ENCODE assay signal across 10 mouse cellular contexts in genomic region chr19:53741902-53742301, GRCm38 (mm10).
DNase-seq lines count a peak whose midpoint lies in the region; ATAC-seq and TF ChIP-seq lines count a peak whose summit lies in the region.
"Had no signal": no experiment of that assay in that cellular context is flagged by ENCODE, and none has a peak within 500 bp of the region (broad histone marks: within the 10 kb centered on the region; RNA-seq: fewer than 3 reads in every experiment).

No protein-coding gene starts in this region.

- in situ Hi-C loops in Patski (cut with MboI; ENCODE audit: low pct_unique_long_range_greater_than_20kb), result no loop called here

- no peaks in the 10 kb centered on the region for H3K9me3 ChIP-seq in forebrain, embryonic 14.5 days (replicated peaks; ENCODE audit: control insufficient read depth, low read length)
- H3K9me3 ChIP-seq in forebrain, embryonic 12.5 days, result no peaks in the 10 kb centered on the region
- no peaks in the 10 kb centered on the region for H3K9me3 ChIP-seq in liver, embryonic 14.5 days (ENCODE audit: control insufficient read depth, low read length)

- no peak for ATAC-seq in forebrain, embryonic 14.5 days
- ATAC-seq in forebrain, embryonic 12.5 days (ENCODE audit: low FRiP score), result no peak
- no peak for ATAC-seq in liver, embryonic 14.5 days (ENCODE audit: insufficient read depth)
- no peak for ATAC-seq in Patski

- DNase-seq in forebrain, embryonic 14.5 days (ENCODE audit: low spot score), result peak; percentile 75
- peak in 1 of 3 experiments; percentile 22 for DNase-seq in liver, embryonic 14.5 days (ENCODE audit: low read depth in 3 of 3, low spot score in 3 of 3)
- DNase-seq in liver, result no peak
- no peak for DNase-seq in Patski (ENCODE audit: low read depth, low spot score)
- peak; percentile 58 for DNase-seq in induced T-regulatory cell, adult 2 months (ENCODE audit: low read depth)
- no peak for DNase-seq in testis, postnatal 10 days (ENCODE audit: low spot score)
- DNase-seq in testis, postnatal 14 days (ENCODE audit: low spot score), result no peak
- DNase-seq: cerebellum, adult 11-12 months; gastrocnemius, postnatal 36 days had no signal

- CTCF ChIA-PET in Patski (lab: Charles Lee), result interaction anchor here (0.8 to 1.3 kb wide), 6 partner anchors 10 to 93 kb away, joined by 3 to 11 read pairs (median 3); no protein-coding TSS in a partner anchor

- no peak overlapping the region for H3K4me2 ChIP-seq in forebrain, embryonic 14.5 days (ENCODE audit: low read length)
- no peak overlapping the region for H3K4me2 ChIP-seq in forebrain, embryonic 12.5 days
- no peak overlapping the region for H3K4me2 ChIP-seq in liver, embryonic 14.5 days (ENCODE audit: low read depth)

- H3K27ac ChIP-seq in forebrain, embryonic 14.5 days (ENCODE audit: low read depth, low read length), result no peak overlapping the region
- no peak overlapping the region for H3K27ac ChIP-seq in forebrain, embryonic 12.5 days
- no peak overlapping the region for H3K27ac ChIP-seq in liver, embryonic 14.5 days

- H3K4me1 ChIP-seq in forebrain, embryonic 14.5 days (ENCODE audit: control insufficient read depth, insufficient read depth, low read length), result no peaks in the 10 kb centered on the region
- H3K4me1 ChIP-seq in forebrain, embryonic 12.5 days, result no peaks in the 10 kb centered on the region
- H3K4me1 ChIP-seq in liver, embryonic 14.5 days (replicated peaks; ENCODE audit: control insufficient read depth in 2 of 2, insufficient read depth in 2 of 2, low read length in 1 of 2), result no peaks in the 10 kb centered on the region

- peak; percentile 49 for TF ChIP-seq CTCF in liver, embryonic 14.5 days (IDR thresholded peaks at IDR 0.05; ENCODE audit: low read depth)
- peak; percentile 55 for TF ChIP-seq CTCF in Patski (IDR thresholded peaks at IDR 0.05)

- no peaks in the 10 kb centered on the region for H3K36me3 ChIP-seq in forebrain, embryonic 14.5 days (ENCODE audit: control insufficient read depth, insufficient read depth, low read length)
- H3K36me3 ChIP-seq in forebrain, embryonic 12.5 days (replicated peaks), result no peaks in the 10 kb centered on the region
- no peaks in the 10 kb centered on the region for H3K36me3 ChIP-seq in liver, embryonic 14.5 days (replicated peaks; ENCODE audit: control insufficient read depth, insufficient read depth, low read depth)

- no peaks in the 10 kb centered on the region for H3K27me3 ChIP-seq in forebrain, embryonic 14.5 days (replicated peaks; ENCODE audit: control insufficient read depth, insufficient read depth, low read length)
- H3K27me3 ChIP-seq in forebrain, embryonic 12.5 days, result no peaks in the 10 kb centered on the region
- H3K27me3 ChIP-seq in liver, embryonic 14.5 days (ENCODE audit: control insufficient read depth, insufficient read depth, low read length), result no peaks in the 10 kb centered on the region
- no peaks in the 10 kb centered on the region for H3K27me3 ChIP-seq in Patski

- no peak overlapping the region for H3K4me3 ChIP-seq in forebrain, embryonic 14.5 days (ENCODE audit: low read depth, low read length)
- H3K4me3 ChIP-seq in forebrain, embryonic 12.5 days (replicated peaks), result no peak overlapping the region
- no peak overlapping the region for H3K4me3 ChIP-seq in liver, embryonic 14.5 days (ENCODE audit: insufficient read depth in 1 of 2, low read depth in 2 of 2, low read length in 2 of 2)

- TF ChIP-seq EP300 in liver, embryonic 14.5 days (IDR thresholded peaks at IDR 0.05; ENCODE audit: low read depth), result no peak

- no peak overlapping the region for H3K9ac ChIP-seq in forebrain, embryonic 14.5 days (ENCODE audit: low read length)
- no peak overlapping the region for H3K9ac ChIP-seq in forebrain, embryonic 12.5 days
- H3K9ac ChIP-seq in liver, embryonic 14.5 days (replicated peaks), result no peak overlapping the region

- POLR2A ChIA-PET in Patski (lab: Charles Lee), result no interaction called here

- WGBS in forebrain, embryonic 14.5 days, result 63% methylated on average over 3 of the region's 3 CpGs
- WGBS in forebrain, embryonic 12.5 days, result 67% methylated on average over 3 of the region's 3 CpGs
- WGBS in liver, embryonic 14.5 days (ENCODE audit: insufficient replicate concordance), result 54% methylated on average over 3 of the region's 3 CpGs

Comparison
In these comparisons a context has a peak if more than half of its experiments do, and no peak if none do; other contexts are left out.
1. DNase-seq: peak in forebrain, embryonic 14.5 days (single experiment) and induced T-regulatory cell, adult 2 months (single experiment); none in liver (single experiment), Patski (single experiment), testis, postnatal 10 days (single experiment) and testis, postnatal 14 days (single experiment).